Mouse (Mus musculus) CH12.LX (cell line): ENCODE measurements around the gene Meaf6. TPM values are rescaled to one million over a fixed set of nuclear protein-coding genes. Genes with fewer than 3 reads are reported as not detected.
A peak's percentile ranks its signal among the peaks of the same experiment; 100 is the strongest.

Source experiments
- DNase-seq: peaks from one replicate; pipeline ENCODE4 v3.0.0-alpha.2; 2013; ENCODE audit errors: extremely low read depth
- H3K27ac ChIP-seq: 2 replicates; pipeline ENCODE4 v1.5.1; 2012; ENCODE audit warnings: low read depth, mild to moderate bottlenecking, control low read depth, moderate library complexity; ENCODE audit not compliant: insufficient read depth
- H3K27me3 ChIP-seq: replicated peaks from 2 replicates; pipeline ENCODE3; 2012; ENCODE audit warnings: inconsistent platforms
- H3K36me3 ChIP-seq, 2 experiments: replicated peaks in 1 of 2; 2 replicates each; pipeline versions ENCODE3 to v1.6.1; 2012; ENCODE audit warnings: inconsistent platforms in 1 of 2, low read length in 1 of 2, mild to moderate bottlenecking in 1 of 2, mixed read lengths in 1 of 2, moderate library complexity in 1 of 2; ENCODE audit not compliant: control insufficient read depth in 1 of 2, insufficient read depth in 1 of 2
- H3K4me1 ChIP-seq, 2 experiments: 2 replicates each; pipeline ENCODE4 v1.6.1; 2012; ENCODE audit warnings: inconsistent platforms in 1 of 2, moderate library complexity in 1 of 2; ENCODE audit not compliant: insufficient read depth in 2 of 2, control insufficient read depth in 1 of 2
- H3K4me2 ChIP-seq: 2 replicates; pipeline ENCODE4 v1.6.1; 2012; ENCODE audit warnings: low read depth, mild to moderate bottlenecking, control low read depth; ENCODE audit not compliant: poor library complexity, insufficient read depth, severe bottlenecking
- H3K4me3 ChIP-seq, 3 experiments: fragments of 150-350 bp in 1 of 3; sonication (generic) in 1 of 3; replicated peaks in 1 of 3; 2 replicates each; pipeline versions ENCODE3 to v1.5.1; 2011 to 2012; ENCODE audit warnings: low read depth in 2 of 3, low read length in 2 of 3, mild to moderate bottlenecking in 2 of 3, moderate library complexity in 2 of 3, control low read depth in 1 of 3, improper control_type of control experiment in 1 of 3, inconsistent platforms in 1 of 3, mixed read lengths in 1 of 3; ENCODE audit not compliant: poor library complexity in 1 of 3
- H3K79me2 ChIP-seq: replicated peaks from 2 replicates; pipeline ENCODE4 v1.6.1; 2012; ENCODE audit warnings: mild to moderate bottlenecking, moderate library complexity; ENCODE audit not compliant: control insufficient read depth, poor library complexity, insufficient read depth, severe bottlenecking; ENCODE audit errors: extremely low read depth
- H3K9ac ChIP-seq: 2 replicates; pipeline ENCODE4 v1.6.1; 2012; ENCODE audit warnings: low read depth, mild to moderate bottlenecking, control low read depth, moderate library complexity; ENCODE audit not compliant: insufficient read depth
- H3K9me3 ChIP-seq: replicated peaks from 2 replicates; pipeline ENCODE3; 2012; ENCODE audit warnings: low read length, inconsistent platforms, mixed read lengths
- BHLHE40 ChIP-seq: IDR thresholded peaks from 2 replicates; pipeline ENCODE4 v1.6.1; 2011; ENCODE audit warnings: mild to moderate bottlenecking, low read depth, low read length, improper control_type of control experiment
- CTCF ChIP-seq, 2 experiments: IDR thresholded peaks in 1 of 2; conservative IDR thresholded peaks in 1 of 2; 2 replicates each; pipeline ENCODE4 v1.5.1; 2011 to 2012; ENCODE audit warnings: low read depth in 2 of 2, low read length in 2 of 2, improper control_type of control experiment in 1 of 2, inconsistent platforms in 1 of 2, mild to moderate bottlenecking in 1 of 2, moderate library complexity in 1 of 2
- E2F4 ChIP-seq: IDR thresholded peaks from 2 replicates; pipeline ENCODE4 v1.6.1; 2011; ENCODE audit warnings: low read depth, low read length, improper control_type of control experiment; ENCODE audit not compliant: insufficient replicate concordance
- HCFC1 ChIP-seq: IDR thresholded peaks from 2 replicates; pipeline ENCODE4 v1.6.1; 2012; ENCODE audit warnings: low read depth, mild to moderate bottlenecking, inconsistent platforms, low read length, improper control_type of control experiment
- JUN ChIP-seq: IDR thresholded peaks from 2 replicates; pipeline ENCODE4 v1.6.1; 2011; ENCODE audit warnings: low read depth, mild to moderate bottlenecking, low read length, improper control_type of control experiment, moderate library complexity; ENCODE audit not compliant: insufficient read depth
- MAX ChIP-seq: IDR thresholded peaks from 2 replicates; pipeline ENCODE4 v1.6.1; 2011; ENCODE audit warnings: low read length, improper control_type of control experiment
- MXI1 ChIP-seq: IDR thresholded peaks from 2 replicates; pipeline ENCODE4 v1.6.1; 2011; ENCODE audit warnings: mild to moderate bottlenecking, low read depth, low read length, improper control_type of control experiment
- MYC ChIP-seq: IDR thresholded peaks from 2 replicates; pipeline ENCODE4 v1.6.1; 2011; ENCODE audit warnings: low read depth, mild to moderate bottlenecking, improper control_type of control experiment, low read length
- NRF1 ChIP-seq: IDR thresholded peaks from 2 replicates; pipeline ENCODE4 v1.6.1; 2014; ENCODE audit warnings: low read depth, mild to moderate bottlenecking, inconsistent platforms, low read length, improper control_type of control experiment, moderate library complexity
- RAD21 ChIP-seq: IDR thresholded peaks from 2 replicates; pipeline ENCODE4 v1.6.1; 2011; ENCODE audit warnings: low read depth, mild to moderate bottlenecking, low read length, improper control_type of control experiment, moderate library complexity
- RCOR1 ChIP-seq: conservative IDR thresholded peaks from 2 replicates; pipeline ENCODE4 v1.6.1; 2012; ENCODE audit warnings: low read depth, mild to moderate bottlenecking, inconsistent platforms, low read length, improper control_type of control experiment
- SIN3A ChIP-seq: IDR thresholded peaks from 2 replicates; pipeline ENCODE4 v1.6.1; 2012; ENCODE audit warnings: low read length, improper control_type of control experiment, inconsistent platforms
- SMC3 ChIP-seq: IDR thresholded peaks from 2 replicates; pipeline ENCODE4 v1.6.1; 2011; ENCODE audit warnings: low read depth, low read length, improper control_type of control experiment
- TBP ChIP-seq: conservative IDR thresholded peaks from 2 replicates; pipeline ENCODE4 v1.6.1; 2011; ENCODE audit warnings: low read depth, low read length, improper control_type of control experiment
- TCF12 ChIP-seq: IDR thresholded peaks from 2 replicates; pipeline ENCODE4 v1.6.1; 2014; ENCODE audit warnings: low read depth, mild to moderate bottlenecking, inconsistent platforms, low read length, improper control_type of control experiment
- USF1 ChIP-seq: IDR thresholded peaks from 2 replicates; pipeline ENCODE4 v1.6.1; 2014; ENCODE audit warnings: low read depth, mild to moderate bottlenecking, inconsistent platforms, low read length, improper control_type of control experiment
- USF2 ChIP-seq: conservative IDR thresholded peaks from 2 replicates; pipeline ENCODE4 v1.6.1; 2011; ENCODE audit warnings: low read depth, low read length, improper control_type of control experiment
- dilution Hi-C: fragments of 300-500 bp; cut with MboI; formaldehyde crosslinking; loops from 2 replicates; pipeline ENCODE4 v1.14.3; 2020; ENCODE audit warnings: low sequenced_read_pairs; ENCODE audit not compliant: extremely low pct_unique_long_range_greater_than_20kb, extremely low pct_ligation_motif_present
- in situ Hi-C: fragments of 300-500 bp; cut with MboI; formaldehyde crosslinking; loops from 3 replicates; pipeline ENCODE4 v1.14.3; 2019; ENCODE audit warnings: low sequenced_read_pairs, low pct_ligation_motif_present, low pct_unique_long_range_greater_than_20kb, mixed read lengths
- polyA plus RNA-seq: library from polyadenylated mRNA; unstranded; fragments of >175 nt; gene quantifications from 2 replicates; pipeline ENCODE4 v1.2.1, GENCODE M21; 2012; ENCODE audit warnings: low read depth; ENCODE audit not compliant: insufficient read length
- total RNA-seq, 2 experiments: library from RNA; depleted of rRNA; stranded (reverse); fragments of 300-350 nt in 1 of 2; fragments of >200 nt in 1 of 2; gene quantifications; 2 replicates each; pipeline ENCODE4 v1.2.3; 2012 to 2014

Meaf6 gene
- total and polyA plus RNA-seq, 3 experiments: 26.4 to 52.8 (median 29.3) TPM

- no peak overlapping the region for H3K4me3 ChIP-seq
- DNase-seq: no peak
- H3K9me3 ChIP-seq: peaks cover 3% of the 10 kb centered on the region
- no peaks in the 10 kb centered on the region; the same call in 1 of the 2 replicates for H3K79me2 ChIP-seq
- no peaks in the 10 kb centered on the region for H3K27me3 ChIP-seq
- no peak for TF ChIP-seq SIN3A
- H3K36me3 ChIP-seq: peaks cover 20 to 64% of the 10 kb centered on the region in 2 experiments
- dilution Hi-C loops (no loop called here), in situ Hi-C loops (no loop called here)
- peaks cover 0 to 3% of the 10 kb centered on the region in 2 experiments; a peak in 1 of 4 replicates for H3K4me1 ChIP-seq
- H3K9ac ChIP-seq: no peak overlapping the region
- no peak overlapping the region for H3K27ac ChIP-seq
- H3K4me2 ChIP-seq: no peak overlapping the region
Observed at GRCm38 (mm10) chr4:125096066-125096465, 11.1 kb downstream of the Meaf6 start.

- Histone ChIP-seq H3K79me2 (no peaks in the 10 kb centered on the region; the same call in 1 of the 2 replicates), H3K36me3 (peaks cover 23 to 65% of the 10 kb centered on the region in 2 experiments), H3K4me1 (peaks cover 0 to 3% of the 10 kb centered on the region in 2 experiments; a peak in 1 of 4 replicates), H3K9ac (no peak overlapping the region), H3K4me3 (no peak overlapping the region), H3K27me3 (no peaks in the 10 kb centered on the region), H3K4me2 (no peak overlapping the region), H3K27ac (no peak overlapping the region), H3K9me3 (no peaks in the 10 kb centered on the region)
- TF ChIP-seq TBP: no peak
- no peak for TF ChIP-seq HCFC1
- TF ChIP-seq USF1: no peak
- no peak for TF ChIP-seq RCOR1
- TF ChIP-seq E2F4: no peak
- TF ChIP-seq MAX: no peak
- no peak for TF ChIP-seq JUN
- DNase-seq: no peak
- dilution Hi-C loops: no loop called here
- in situ Hi-C loops: no loop called here
Observed at GRCm38 (mm10) chr4:125097412-125097811, 12.5 kb downstream of the Meaf6 start.

- dilution Hi-C loops (no loop called here), in situ Hi-C loops (no loop called here)
- TF ChIP-seq CTCF (conservative IDR thresholded peaks at IDR 0.05 in 1 of 2, IDR thresholded peaks at IDR 0.05 in 1 of 2; ENCODE audit: low read depth in 2 of 2, low read length in 2 of 2) (peak; percentile 85 to 91), BHLHE40 (no peak), TCF12 (no peak), MYC (peak; percentile 61; the same call in 1 of the 2 replicates), RAD21 (peak; percentile 86), USF2 (0 out of 2 replicates have a peak, but pooled peaks have one; percentile 15), NRF1 (no peak), MAX (no peak), SMC3 (peak; percentile 74), MXI1 (no peak)
- DNase-seq: peak; percentile 85
- no peaks in the 10 kb centered on the region for H3K9me3 ChIP-seq
- H3K79me2 ChIP-seq: no peaks in the 10 kb centered on the region; the same call in 1 of the 2 replicates
- no peak overlapping the region for H3K9ac ChIP-seq
- H3K27ac ChIP-seq: no peak overlapping the region
- peaks cover 0 to 3% of the 10 kb centered on the region in 2 experiments; a peak in 1 of 4 replicates for H3K4me1 ChIP-seq
- no peak overlapping the region for H3K4me3 ChIP-seq
- H3K36me3 ChIP-seq: peaks cover 28 to 70% of the 10 kb centered on the region in 2 experiments
- H3K4me2 ChIP-seq: no peak overlapping the region
- H3K27me3 ChIP-seq: no peaks in the 10 kb centered on the region
Observed at GRCm38 (mm10) chr4:125099458-125099857, 14.5 kb downstream of the Meaf6 start.
